Comparison of ENCODE assay signal across 9 mouse cellular contexts in the genomic region with DNA sequence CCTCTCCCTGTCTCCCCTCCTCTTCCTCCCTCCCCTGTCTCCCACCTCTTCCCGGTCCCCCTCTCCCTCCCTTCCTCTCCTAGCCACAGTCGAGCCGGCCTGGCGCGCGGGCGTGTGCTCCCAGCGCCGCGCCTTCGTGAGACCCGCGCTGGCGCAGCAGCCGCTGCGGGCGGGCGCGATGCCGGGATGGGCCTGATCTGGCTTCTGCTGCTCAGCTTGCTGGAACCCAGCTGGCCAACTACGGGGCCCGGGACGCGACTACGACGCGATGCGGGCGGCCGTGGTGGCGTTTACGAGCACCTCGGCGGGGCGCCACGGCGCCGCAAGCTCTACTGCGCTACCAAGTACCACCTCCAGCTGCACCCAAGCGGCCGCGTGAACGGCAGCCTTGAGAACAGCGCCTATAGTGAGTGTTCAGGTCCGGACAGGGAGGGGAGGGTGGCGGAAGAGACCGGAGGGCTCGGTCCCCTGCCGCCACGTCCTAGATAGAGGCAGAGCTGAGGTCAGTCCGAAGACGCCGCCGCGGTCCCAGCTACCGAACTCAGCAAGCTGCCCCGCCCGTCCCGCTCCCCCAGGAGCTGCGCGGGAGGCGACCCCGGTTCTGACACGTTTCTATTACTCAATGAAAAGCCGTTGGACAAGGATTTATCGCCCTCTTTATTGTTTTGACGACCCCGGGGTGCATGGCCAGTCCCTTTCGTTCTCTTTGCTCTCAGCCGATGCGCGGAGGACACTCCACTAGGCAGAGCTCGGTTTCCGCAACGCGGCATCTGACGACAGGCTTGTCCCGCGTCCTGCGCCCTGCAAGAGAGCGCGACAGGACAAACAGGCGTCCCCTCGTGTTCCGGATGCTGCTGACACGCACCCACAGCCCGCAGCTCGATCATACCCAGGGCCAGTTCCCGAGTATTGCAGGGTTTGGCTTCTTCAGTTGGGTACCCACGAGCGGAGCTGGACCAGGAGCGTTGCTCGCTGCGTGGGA. TPM values are rescaled to one million over a fixed set of nuclear protein-coding genes. Genes with fewer than 3 reads are reported as not detected.
DNase-seq lines count a peak whose midpoint lies in the region; ATAC-seq and TF ChIP-seq lines count a peak whose summit lies in the region.
"Had no signal": no experiment of that assay in that cellular context is flagged by ENCODE, and none has a peak within 500 bp of the region (broad histone marks: within the 10 kb centered on the region; RNA-seq: fewer than 3 reads in every experiment).

No protein-coding gene starts in this region.

- H3K9ac ChIP-seq in heart, embryonic 13.5 days, result peak overlapping the region; percentile 17; the same call in 1 of the 2 replicates
- peak overlapping the region; percentile 33 for H3K9ac ChIP-seq in ES-E14 (ENCODE audit: insufficient read depth, low read depth, low read length, poor library complexity, severe bottlenecking)
- no peak overlapping the region for H3K9ac ChIP-seq in embryonic facial prominence, embryonic 15.5 days
- peak overlapping the region; percentile 44; the same call in 1 of the 2 replicates for H3K9ac ChIP-seq in limb, embryonic 12.5 days (replicated peaks)

- in situ Hi-C loops in ES-E14 (cut with MboI; ENCODE audit: low sequenced_read_pairs in 2 of 2, unreplicated experiment in 2 of 2), result no loop called here

- DNase-seq in heart, adult 8-10 months (ENCODE audit: low spot score), result no peak
- no peak for DNase-seq in ES-E14 (ENCODE audit: low read depth, low spot score)
- peak; percentile 78 for DNase-seq in retina, postnatal 1 day
- DNase-seq in spleen, adult 18-20 months, result no peak

- no peak overlapping the region for H3K27ac ChIP-seq in heart, embryonic 13.5 days (replicated peaks)
- no peak overlapping the region for H3K27ac ChIP-seq in ES-E14 (ENCODE audit: insufficient read depth, low read depth, low read length, poor library complexity, severe bottlenecking)
- no peak overlapping the region for H3K27ac ChIP-seq in embryonic facial prominence, embryonic 15.5 days (replicated peaks)
- H3K27ac ChIP-seq in limb, embryonic 12.5 days, result no peak overlapping the region

- peaks cover 100% of the 10 kb centered on the region for H3K27me3 ChIP-seq in heart, embryonic 13.5 days (replicated peaks)
- peaks cover 86% of the 10 kb centered on the region for H3K27me3 ChIP-seq in embryonic facial prominence, embryonic 15.5 days
- peaks cover 94% of the 10 kb centered on the region for H3K27me3 ChIP-seq in limb, embryonic 12.5 days

- H3K4me2 ChIP-seq in heart, embryonic 13.5 days, result peak overlapping the region; percentile 70
- H3K4me2 ChIP-seq in embryonic facial prominence, embryonic 15.5 days (replicated peaks), result peak overlapping the region; percentile 74
- H3K4me2 ChIP-seq in limb, embryonic 12.5 days, result peak overlapping the region; percentile 68

- peak overlapping the region; percentile 49 for H3K4me3 ChIP-seq in heart, embryonic 13.5 days
- H3K4me3 ChIP-seq in ES-E14 (ENCODE audit: insufficient read depth in 1 of 2, low read depth in 1 of 2, low read length in 2 of 2, poor library complexity in 1 of 2, severe bottlenecking in 1 of 2), result peak overlapping the region; percentile 53 to 58
- peak overlapping the region; percentile 41 for H3K4me3 ChIP-seq in embryonic facial prominence, embryonic 15.5 days (replicated peaks)
- peak overlapping the region; percentile 44 for H3K4me3 ChIP-seq in limb, embryonic 12.5 days (replicated peaks)

- H3K36me3 ChIP-seq in heart, embryonic 13.5 days, result no peaks in the 10 kb centered on the region
- no peaks in the 10 kb centered on the region for H3K36me3 ChIP-seq in ES-E14 (ENCODE audit: control insufficient read depth, insufficient read depth, low read length, poor library complexity, severe bottlenecking)
- H3K36me3 ChIP-seq in embryonic facial prominence, embryonic 15.5 days, result no peaks in the 10 kb centered on the region
- no peaks in the 10 kb centered on the region for H3K36me3 ChIP-seq in limb, embryonic 12.5 days

- ATAC-seq in heart, embryonic 13.5 days (ENCODE audit: extremely low read depth, insufficient number of reproducible peaks, low FRiP score, low TSS enrichment), result 0 out of 2 replicates have a peak, but pooled peaks have one; percentile 56
- no peak for ATAC-seq in embryonic facial prominence, embryonic 15.5 days (ENCODE audit: insufficient number of reproducible peaks, low FRiP score, low TSS enrichment, low read depth)
- ATAC-seq in limb, embryonic 12.5 days (ENCODE audit: insufficient number of reproducible peaks, insufficient read depth, low FRiP score, low TSS enrichment, low read depth), result peak; percentile 48; the same call in 1 of the 2 replicates
- ATAC-seq in CD4-positive, CD25-positive, alpha-beta regulatory T cell, adult 4 months, result no peak

- peaks cover 19% of the 10 kb centered on the region for H3K4me1 ChIP-seq in heart, embryonic 13.5 days
- peaks cover 0 to 4% of the 10 kb centered on the region in 2 experiments; a peak in 1 of 4 replicates for H3K4me1 ChIP-seq in ES-E14 (ENCODE audit: control insufficient read depth in 2 of 2, insufficient read depth in 2 of 2, low read length in 2 of 2, poor library complexity in 1 of 2)
- peaks cover 21% of the 10 kb centered on the region for H3K4me1 ChIP-seq in embryonic facial prominence, embryonic 15.5 days
- H3K4me1 ChIP-seq in limb, embryonic 12.5 days (replicated peaks), result peaks cover 23% of the 10 kb centered on the region; the same call in 1 of the 2 replicates

- WGBS in heart, embryonic 13.5 days, result under 1% methylated on average over 94 of the region's 94 CpGs
- WGBS in embryonic facial prominence, embryonic 15.5 days, result under 1% methylated on average over 94 of the region's 94 CpGs
- under 1% methylated on average over 94 of the region's 94 CpGs for WGBS in limb, embryonic 12.5 days

- H3K9me3 ChIP-seq in heart, embryonic 13.5 days, result no peaks in the 10 kb centered on the region
- H3K9me3 ChIP-seq in ES-E14 (ENCODE audit: control insufficient read depth, insufficient read depth, low read depth, low read length), result no peaks in the 10 kb centered on the region
- H3K9me3 ChIP-seq in embryonic facial prominence, embryonic 15.5 days (replicated peaks), result no peaks in the 10 kb centered on the region
- H3K9me3 ChIP-seq in limb, embryonic 12.5 days, result no peaks in the 10 kb centered on the region

TF ChIP-seq in ES-E14, 5 proteins besides CTCF, POLR2A, EP300 and RAD21:
- no peak for TF ChIP-seq HCFC1 (IDR thresholded peaks at IDR 0.05; ENCODE audit: borderline replicate concordance, insufficient read depth, low read length)
- no peak for TF ChIP-seq CHD2 (IDR thresholded peaks at IDR 0.05; ENCODE audit: low read depth, low read length)
- no peak for TF ChIP-seq ZC3H11A (IDR thresholded peaks at IDR 0.05; ENCODE audit: borderline replicate concordance, low read depth, low read length)

RNA-seq across cellular contexts. Expression of a gene that starts 0.9 kb away (rescaled TPM):
- 0.18 and 0.20 TPM in 2 replicates for polyA plus RNA-seq in heart, embryonic 13.5 days (2015; fragmentation: Nextera tagmentation; extraction: Ambion mirVana)
- not detected for total RNA-seq in heart, adult 8-10 months (2022)
- 2.4 and 3.3 TPM in 2 replicates for total RNA-seq in ES-E14 (2012; rRNA removed)
- 0.24 and 1.1 TPM in 2 replicates for polyA plus RNA-seq in embryonic facial prominence, embryonic 15.5 days (2015; fragmentation: Nextera tagmentation; extraction: Ambion mirVana)
- not detected in 2 replicates for polyA plus RNA-seq in limb, embryonic 12.5 days (2016; fragmentation: Nextera tagmentation; extraction: Ambion mirVana)
- not detected for polyA plus RNA-seq in CD4-positive, CD25-positive, alpha-beta regulatory T cell, adult 4 months (2017; shearing (Covaris generic))

RNA-seq across cellular contexts. Expression of a gene that starts 8.4 kb away (rescaled TPM):
- 0.08 TPM in 1 of 2 replicates, not detected in the other for polyA plus RNA-seq in heart, embryonic 13.5 days (2015; fragmentation: Nextera tagmentation; extraction: Ambion mirVana)
- not detected for total RNA-seq in heart, adult 8-10 months (2022)
- total RNA-seq in ES-E14 (2012; rRNA removed), result 147 and 268 TPM in 2 replicates
- polyA plus RNA-seq in embryonic facial prominence, embryonic 15.5 days (2015; fragmentation: Nextera tagmentation; extraction: Ambion mirVana), result 0.42 and 0.65 TPM in 2 replicates
- polyA plus RNA-seq in limb, embryonic 12.5 days (2016; fragmentation: Nextera tagmentation; extraction: Ambion mirVana), result 0.49 TPM in 2 replicates
- under 1 TPM in 1 of 2 experiments, not detected in 1; 0.11 TPM for polyA plus RNA-seq in CD4-positive, CD25-positive, alpha-beta regulatory T cell, adult 4 months (2017; shearing (Covaris generic))
- total RNA-seq: left cerebral cortex, postnatal 10 days had no signal

RNA-seq across cellular contexts. Expression of a gene that starts 57.5 kb away (rescaled TPM):
- polyA plus RNA-seq in heart, embryonic 13.5 days (2015; fragmentation: Nextera tagmentation; extraction: Ambion mirVana), result 0.11 TPM in 1 of 2 replicates, not detected in the other
- total RNA-seq in heart, adult 8-10 months (2022), result not detected
- 10.8 and 43.2 TPM in 2 replicates for total RNA-seq in ES-E14 (2012; rRNA removed)
- 1.00 and 1.6 TPM in 2 replicates for polyA plus RNA-seq in embryonic facial prominence, embryonic 15.5 days (2015; fragmentation: Nextera tagmentation; extraction: Ambion mirVana)
- 0.42 and 0.76 TPM in 2 replicates for polyA plus RNA-seq in limb, embryonic 12.5 days (2016; fragmentation: Nextera tagmentation; extraction: Ambion mirVana)
- not detected for polyA plus RNA-seq in CD4-positive, CD25-positive, alpha-beta regulatory T cell, adult 4 months (2017; shearing (Covaris generic))
- total RNA-seq: left cerebral cortex, postnatal 10 days had no signal

Comparison
In these comparisons a context has a peak if more than half of its experiments do, and no peak if none do; other contexts are left out.
1. ATAC-seq: peak in heart, embryonic 13.5 days (single experiment) and limb, embryonic 12.5 days (single experiment); none in embryonic facial prominence, embryonic 15.5 days (single experiment) and CD4-positive, CD25-positive, alpha-beta regulatory T cell, adult 4 months (single experiment).
2. Peak in every context shown above with its lines, with median percentiles within 50 percentile points of each other: H3K4me2 ChIP-seq and H3K4me3 ChIP-seq.